Mouse (Mus musculus) neural tube, embryonic 10.5 days (tissue): ENCODE measurements around the gene Lig4.

Source experiments
- DNase-seq: peaks from one replicate; pipeline ENCODE4 v3.0.0-alpha.2; 2017; ENCODE audit warnings: low spot score; ENCODE audit errors: extremely low spot score

The Lig4 gene

GRCm38 (mm10) chr8:9929746-9930445, 47.6 kb downstream of the Lig4 start:
- no peak for DNase-seq
